Mouse (Mus musculus) c-Kit-positive CD71-positive TER-119-negative erythroid progenitor cells, embryonic 14.5 days (primary cell): ENCODE measurements around the gene Il23a.
"Not testable (repeated sequence)": the region's sequence is repeated elsewhere in the genome, so short reads cannot be mapped to it uniquely, and the experiment has no call there.

Experiments used
- DNase-seq: peaks from one replicate; pipeline ENCODE4 v3.0.0-alpha.2; 2013; ENCODE audit warnings: low read depth

Gene Il23a

GRCm38 (mm10) chr10:128303126-128304021 lies 4.8 kb upstream of the Il23a start, which contains the start of gene Pan2:
Gene Pan2, plus strand, starts transcription at chr10:128303335.
- peak; percentile 99 for DNase-seq

- no peak for DNase-seq
Measured at GRCm38 (mm10) chr10:128302785-128303125, 4.2 kb upstream of the Il23a start.

DNA sequence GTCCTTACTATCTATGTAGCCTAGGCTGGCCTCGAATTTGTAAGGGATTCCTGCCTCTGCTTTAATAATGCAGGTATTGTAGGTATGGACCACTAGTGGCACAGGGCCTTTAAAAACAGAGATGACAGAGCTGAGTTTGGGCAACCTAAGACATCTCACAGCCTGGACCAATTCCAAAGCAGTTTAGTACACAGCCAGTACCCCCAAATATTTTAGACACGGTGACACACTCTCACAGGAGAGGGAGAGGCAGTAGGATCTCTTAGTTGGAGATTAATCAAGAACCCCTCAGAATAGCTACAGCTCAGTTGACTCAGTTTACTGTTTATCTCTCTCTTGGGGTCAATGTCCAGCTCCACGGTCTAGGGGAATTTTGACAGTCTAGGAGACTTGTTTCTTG lies 3.8 kb upstream of the Il23a start:
- DNase-seq: no peak

DNA sequence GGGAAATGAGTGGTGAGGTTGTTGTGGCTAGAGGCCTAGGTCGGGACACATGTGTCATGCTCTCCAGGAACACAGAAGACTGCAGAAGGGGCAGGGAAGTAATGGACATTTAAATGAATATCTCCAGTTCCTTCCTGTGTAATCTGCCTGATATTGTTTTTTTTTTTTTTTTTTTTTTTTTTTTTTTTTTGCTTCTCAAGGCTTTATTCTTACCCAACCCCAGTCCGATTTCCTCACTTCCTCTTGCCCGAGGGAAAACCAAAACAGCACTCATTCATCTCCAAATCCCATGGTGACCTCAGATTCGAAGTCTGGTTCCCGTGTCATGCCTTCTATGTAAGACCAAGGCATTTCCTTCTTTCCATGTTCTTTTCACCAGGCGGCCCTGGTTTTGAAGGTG lies 309 bp downstream of the Il23a start:
- no peak for DNase-seq

- no peak for DNase-seq
Measured at GRCm38 (mm10) chr10:128297622-128298021, 930 bp downstream of the Il23a start.

DNA sequence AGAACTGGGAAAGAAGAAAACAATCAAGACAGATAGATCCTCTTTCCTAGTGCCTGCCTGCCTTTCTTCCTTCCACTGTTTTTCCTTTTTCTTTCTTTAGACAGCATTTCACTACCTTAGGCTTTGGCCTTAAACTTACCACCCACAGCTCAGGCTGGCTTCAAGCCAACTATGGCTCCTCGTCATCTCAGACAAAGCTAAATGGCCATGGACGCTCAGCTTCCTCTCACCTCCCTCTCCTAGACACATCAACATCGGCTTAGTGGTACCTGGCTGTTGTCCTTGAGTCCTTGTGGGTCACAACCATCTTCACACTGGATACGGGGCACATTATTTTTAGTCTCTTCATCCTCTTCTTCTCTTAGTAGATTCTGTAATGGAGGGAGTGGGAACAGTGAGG lies 1.3 kb downstream of the Il23a start:
- DNase-seq: no peak

- no peak for DNase-seq
Measured at GRCm38 (mm10) chr10:128296370-128297090, 2.0 kb downstream of the Il23a start.

- not testable (repeated sequence) for DNase-seq
Measured at GRCm38 (mm10) chr10:128290594-128290993, 8.0 kb downstream of the Il23a start.

DNA sequence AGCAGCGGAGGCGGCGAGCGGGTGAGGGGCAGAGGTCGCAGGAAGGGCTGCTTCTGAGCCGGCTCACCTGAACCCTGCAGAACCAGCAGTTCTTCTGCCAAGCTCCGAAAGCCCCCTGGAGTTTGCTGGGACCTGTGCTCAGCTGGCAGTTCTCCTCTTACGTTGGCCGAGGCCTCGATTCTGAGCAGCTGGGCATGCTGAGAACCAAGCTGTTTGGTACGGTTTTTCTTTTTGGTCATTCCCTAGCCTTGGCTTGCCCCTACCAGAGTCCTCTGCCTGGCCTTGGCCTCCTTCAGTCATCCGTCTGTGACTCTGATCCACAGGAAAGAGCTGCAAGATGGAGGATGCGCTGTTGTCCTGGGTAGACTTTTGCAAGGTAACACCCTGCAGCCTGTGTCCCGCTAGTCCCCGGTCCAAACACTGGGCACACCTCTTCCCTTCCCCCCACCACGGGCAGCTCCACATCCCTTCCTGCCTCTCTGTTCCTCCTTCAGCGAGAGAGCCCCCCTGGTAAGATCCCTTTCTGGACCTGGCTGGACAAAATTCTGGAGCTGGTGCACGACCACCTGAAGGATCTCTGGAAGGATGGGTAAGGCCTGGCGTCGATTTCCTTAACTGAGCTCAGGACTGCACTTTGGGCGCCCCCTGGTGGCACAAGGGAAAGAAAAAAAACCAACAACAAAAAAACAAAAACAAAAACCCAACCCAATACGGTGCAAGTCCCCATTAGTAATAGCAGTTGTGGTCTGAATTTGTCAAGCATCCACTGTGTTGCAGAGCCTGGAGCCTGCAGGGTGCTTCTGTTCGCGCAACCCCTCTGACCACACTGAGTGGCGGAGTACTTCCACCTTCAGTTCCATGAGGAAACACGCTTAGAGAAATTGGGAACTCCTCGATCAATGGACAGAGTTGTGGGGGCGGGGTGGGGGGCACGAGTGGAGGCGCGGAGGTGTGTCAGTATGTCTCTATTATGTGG lies 14.7 kb downstream of the Il23a start:
- DNase-seq: peak; percentile 70

- DNase-seq: no peak
Measured at GRCm38 (mm10) chr10:128282886-128283450, 15.6 kb downstream of the Il23a start.

DNA sequence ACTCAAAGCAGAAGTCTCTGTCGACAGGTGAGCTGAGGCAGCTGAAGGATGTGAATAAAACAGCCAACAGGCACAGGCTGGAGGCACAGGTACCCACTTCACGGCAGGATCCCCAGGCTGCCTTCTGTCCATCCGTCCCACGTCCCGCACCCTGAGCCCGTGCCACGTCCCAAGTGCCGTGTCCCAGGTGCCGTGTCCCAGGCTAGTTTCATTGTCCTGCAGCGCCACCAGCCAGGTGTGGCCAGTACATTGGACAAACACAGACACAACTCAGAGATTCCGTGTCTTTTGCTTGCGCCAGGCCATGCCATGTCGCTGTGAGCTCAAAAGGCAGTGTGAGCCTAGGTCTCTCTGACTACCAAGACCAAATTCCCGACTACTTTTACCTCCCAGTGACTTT lies 16.9 kb downstream of the Il23a start:
- DNase-seq: no peak

DNA sequence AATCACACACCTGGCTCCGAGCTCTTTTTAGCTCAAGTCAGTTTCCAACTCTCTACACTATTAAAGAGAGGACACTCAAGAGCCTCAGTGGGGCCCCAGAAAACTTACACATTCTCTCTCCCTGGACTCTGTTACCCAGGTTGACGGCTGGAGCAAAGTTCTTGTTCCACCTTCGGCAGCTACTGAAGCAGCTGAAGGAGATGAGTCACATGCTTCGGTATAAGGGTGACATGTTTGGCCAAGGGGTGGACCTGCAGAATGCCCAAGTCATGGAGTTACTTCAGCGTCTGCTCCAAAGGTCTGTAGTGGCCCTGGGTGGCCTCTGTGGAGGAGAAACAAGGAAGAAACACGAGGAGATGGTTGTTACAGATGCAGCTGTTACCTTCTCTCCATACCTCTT lies 17.6 kb downstream of the Il23a start:
- no peak for DNase-seq

GRCm38 (mm10) chr10:128278158-128278557 lies 20.4 kb downstream of the Il23a start:
- no peak for DNase-seq

- DNase-seq: not testable (repeated sequence)
Measured at GRCm38 (mm10) chr10:128275374-128275773, 23.2 kb downstream of the Il23a start.

DNA sequence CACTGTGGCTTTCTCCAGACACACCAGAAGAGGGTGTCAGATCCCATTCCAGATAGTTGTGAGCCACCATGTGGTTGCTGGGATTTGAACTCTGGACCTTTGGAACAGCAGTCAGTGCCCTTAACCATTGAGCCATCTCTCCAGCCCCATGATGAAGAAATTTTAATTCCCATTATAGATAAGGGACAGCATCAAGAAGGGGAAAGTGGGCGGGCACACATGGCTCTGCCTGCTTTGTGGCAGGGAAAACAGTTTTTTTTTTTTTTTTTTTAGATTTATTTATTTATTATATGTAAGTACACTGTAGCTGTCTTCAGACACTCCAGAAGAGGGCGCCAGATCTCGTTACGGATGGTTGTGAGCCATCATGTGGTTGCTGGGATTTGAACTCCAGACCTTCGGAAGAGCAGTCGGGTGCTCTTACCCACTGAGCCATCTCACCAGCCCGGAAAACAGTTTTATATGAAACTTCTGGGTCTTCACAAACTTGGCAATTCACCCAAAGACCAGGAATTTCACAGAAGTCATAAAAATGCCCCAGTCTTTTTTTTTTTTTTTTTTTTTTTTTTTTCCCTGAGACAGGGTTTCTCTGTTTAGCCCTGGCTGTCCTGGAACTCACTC lies 25.6 kb downstream of the Il23a start:
- DNase-seq: not testable (repeated sequence)

DNA sequence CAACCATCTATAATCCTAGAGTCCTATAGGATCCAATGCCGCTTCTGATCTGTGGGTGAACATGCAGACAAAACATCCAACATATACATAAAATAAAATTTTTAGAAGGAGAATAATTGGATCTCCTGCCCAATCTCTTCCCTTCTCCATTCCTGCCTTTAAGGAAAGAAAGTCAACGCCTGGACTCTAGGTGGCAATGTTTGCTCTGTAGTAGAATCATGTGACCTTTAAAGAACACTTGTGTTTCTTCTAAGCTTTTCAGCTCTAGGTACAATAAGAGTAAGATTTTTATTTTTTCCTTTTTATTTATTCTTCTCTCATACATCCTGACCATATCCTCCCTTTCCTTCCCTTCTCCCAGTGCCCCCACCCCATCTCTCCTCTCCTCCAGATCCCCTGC lies 26.7 kb downstream of the Il23a start:
- peak; percentile 37 for DNase-seq

GRCm38 (mm10) chr10:128270866-128271265 lies 27.7 kb downstream of the Il23a start:
- DNase-seq: no peak

GRCm38 (mm10) chr10:128270287-128270841 lies 28.2 kb downstream of the Il23a start, which contains the start of gene Stat2:
Gene Stat2, plus strand, starts transcription at chr10:128270559.
- peak; percentile 98 for DNase-seq

DNA sequence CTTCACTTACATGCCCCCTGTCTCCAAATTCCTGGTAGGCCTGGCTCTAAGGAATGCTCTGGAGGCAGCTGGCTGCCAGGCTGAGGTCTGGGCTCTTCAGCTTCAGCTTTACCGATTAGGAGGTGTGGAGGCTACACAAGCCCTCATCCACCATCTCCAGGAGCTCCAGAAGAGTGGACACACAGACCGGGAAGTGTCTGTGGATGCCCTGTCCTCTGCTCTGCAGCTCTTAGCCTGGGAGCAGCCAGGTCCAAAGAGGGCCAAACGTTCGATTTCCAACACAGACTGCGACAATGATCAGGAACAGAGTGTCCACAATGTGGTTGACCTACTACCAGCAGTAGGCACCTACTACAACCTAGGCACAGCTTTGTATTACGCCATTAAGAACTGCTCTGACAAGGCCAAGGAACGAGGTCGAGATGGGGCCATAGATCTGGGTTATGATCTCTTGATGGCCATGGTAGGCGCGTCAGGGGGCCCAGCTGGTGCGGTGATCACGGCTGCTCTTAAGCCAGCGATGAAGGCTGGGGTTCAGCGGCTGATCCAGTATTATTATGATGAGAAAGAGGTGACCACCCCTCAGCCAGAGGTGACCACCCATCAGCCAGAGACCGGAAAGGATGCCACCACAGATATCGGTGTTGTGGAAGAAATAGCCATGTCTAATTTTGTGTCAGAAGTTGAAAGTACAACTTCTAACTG lies 29.2 kb downstream of the Il23a start:
- no peak for DNase-seq

DNA sequence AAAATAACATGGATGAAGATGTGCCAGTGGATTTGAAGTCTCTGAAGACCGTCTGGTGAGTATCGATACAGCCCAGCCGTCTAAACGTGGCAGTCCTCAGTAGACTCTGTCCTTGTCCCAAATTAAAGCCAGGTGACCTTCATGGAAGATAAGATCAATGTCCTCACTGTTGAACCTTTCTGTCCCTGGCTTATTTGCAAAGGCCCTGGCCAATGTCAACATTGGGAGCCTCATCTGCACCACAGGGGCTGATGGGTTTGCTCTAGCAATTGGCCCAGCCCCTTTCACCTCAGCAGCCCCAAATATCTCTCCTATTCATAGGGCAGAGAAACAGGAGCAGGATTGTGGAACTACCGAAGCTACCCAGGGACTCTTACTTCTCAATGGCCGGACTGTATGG lies 30.2 kb downstream of the Il23a start, which contains the start of gene Apof:
Gene Apof, plus strand, starts transcription at position 301 of the 400 bp plus-strand sequence.
- no peak for DNase-seq
